Comparison of ENCODE assay signal across 13 mouse cellular contexts in genomic region chr15:86051152-86051551, GRCm38 (mm10). TPM values are rescaled to one million over a fixed set of nuclear protein-coding genes. Genes with fewer than 3 reads are reported as not detected.
DNase-seq lines count a peak whose midpoint lies in the region; ATAC-seq and TF ChIP-seq lines count a peak whose summit lies in the region.
"Had no signal": no experiment of that assay in that cellular context is flagged by ENCODE, and none has a peak within 500 bp of the region (broad histone marks: within the 10 kb centered on the region; RNA-seq: fewer than 3 reads in every experiment).

No protein-coding gene starts in this region.

- 86% methylated on average over 10 of the region's 10 CpGs for WGBS in hindbrain, embryonic 16.5 days

- TF ChIP-seq CTCF in bone marrow macrophage, adult 2 months (IDR thresholded peaks at IDR 0.05; ENCODE audit: low read depth, low read length) = no peak

- H3K4me3 ChIP-seq in bone marrow macrophage, adult 2 months (ENCODE audit: insufficient read depth, low read length) = peak overlapping the region; percentile 27
- no peak overlapping the region for H3K4me3 ChIP-seq in hindbrain, embryonic 16.5 days (ENCODE audit: low read length)

- TF ChIP-seq POLR2A in bone marrow macrophage, adult 2 months (IDR thresholded peaks at IDR 0.05; ENCODE audit: borderline replicate concordance, low read depth, low read length) = no peak

- no peak for DNase-seq in gastrocnemius, postnatal 25 days
- DNase-seq in left cerebral cortex, adult 9 months (ENCODE audit: low spot score in 2 of 2) = no peak
- DNase-seq: adrenal gland, adult 8-10 months; cerebellum, adult 9-10 months; kidney, postnatal 14 days; lung, postnatal 14 days had no signal

- H3K27me3 ChIP-seq in hindbrain, embryonic 16.5 days (replicated peaks; ENCODE audit: control insufficient read depth, insufficient read depth, low read length) = no peaks in the 10 kb centered on the region

- H3K27ac ChIP-seq in bone marrow macrophage, adult 2 months (ENCODE audit: insufficient read depth, low read depth, low read length) = peak overlapping the region; percentile 20; the same call in 1 of the 2 replicates
- H3K27ac ChIP-seq in hindbrain, embryonic 16.5 days (ENCODE audit: low read depth, low read length) = no peak overlapping the region
- H3K27ac ChIP-seq: hindbrain, postnatal 0 days had no signal

- ATAC-seq in CD4-positive, CD25-positive, alpha-beta regulatory T cell, adult 4 months = peak; percentile 52
- ATAC-seq in inflammation-experienced regulatory T-cells, adult 6 months = peak; percentile 57
- ATAC-seq in monocyte, adult 5-6 weeks (replicated peaks; ENCODE audit: insufficient number of reproducible peaks, low FRiP score, low TSS enrichment, poor library complexity, severe bottlenecking) = peak; percentile 70
- no peak for ATAC-seq in hindbrain, embryonic 16.5 days
- ATAC-seq: forebrain, embryonic 16.5 days; hindbrain, postnatal 0 days had no signal

- H3K9me3 ChIP-seq in hindbrain, embryonic 16.5 days (ENCODE audit: control insufficient read depth, low read length) = no peaks in the 10 kb centered on the region

- no peak overlapping the region for H3K9ac ChIP-seq in hindbrain, embryonic 16.5 days (ENCODE audit: low read depth, low read length)

- H3K4me2 ChIP-seq in hindbrain, embryonic 16.5 days (ENCODE audit: low read length) = no peak overlapping the region

- H3K4me1 ChIP-seq in bone marrow macrophage, adult 2 months (ENCODE audit: control insufficient read depth, insufficient read depth, low read length) = peaks cover 5% of the 10 kb centered on the region
- peaks cover 2% of the 10 kb centered on the region; the same call in 1 of the 2 replicates for H3K4me1 ChIP-seq in hindbrain, embryonic 16.5 days (ENCODE audit: control insufficient read depth, insufficient read depth, low read depth, low read length)

- no peaks in the 10 kb centered on the region for H3K36me3 ChIP-seq in hindbrain, embryonic 16.5 days (ENCODE audit: control insufficient read depth, insufficient read depth, low read length)

RNA-seq across cellular contexts. Expression of gene Gramd4, which starts 6.3 kb away (rescaled TPM):
- 10 to 100 TPM; 25.3 to 25.7 TPM for polyA plus RNA-seq in CD4-positive, CD25-positive, alpha-beta regulatory T cell, adult 4 months (2017; shearing (Covaris generic))
- polyA plus RNA-seq in bone marrow macrophage, adult 2 months (2012; ENCODE audit: insufficient read depth, insufficient read length, missing spikeins) = 3.8 and 4.4 TPM in 2 replicates
- 10 to 100 TPM; 13.4 to 26.0 (median 22.9) TPM for polyA plus RNA-seq in inflammation-experienced regulatory T-cells, adult 6 months (2017; shearing (Covaris generic))
- 112 to 191 TPM (median 137 TPM) in 3 replicates for total RNA-seq in monocyte, adult 5-6 weeks (2017)
- total RNA-seq in gastrocnemius, postnatal 25 days (2021) = 1 to 10 TPM; 4.2 to 9.7 TPM
- 18.4 and 30.4 TPM in 2 replicates for polyA plus RNA-seq in hindbrain, embryonic 16.5 days (2015; fragmentation: Nextera tagmentation; extraction: Ambion mirVana)

RNA-seq across cellular contexts. Expression of gene Celsr1, which starts 17.6 kb away (rescaled TPM):
- polyA plus RNA-seq in CD4-positive, CD25-positive, alpha-beta regulatory T cell, adult 4 months (2017; shearing (Covaris generic)) = 1 to 10 TPM; 3.3 to 3.8 TPM
- 0.15 and 0.28 TPM in 2 replicates for polyA plus RNA-seq in bone marrow macrophage, adult 2 months (2012; ENCODE audit: insufficient read depth, insufficient read length, missing spikeins)
- polyA plus RNA-seq in inflammation-experienced regulatory T-cells, adult 6 months (2017; shearing (Covaris generic)) = 1 to 10 TPM; 4.4 to 5.0 (median 4.7) TPM
- 0.11 to 2.1 TPM (median 0.76 TPM) in 3 replicates for total RNA-seq in monocyte, adult 5-6 weeks (2017)
- under 1 TPM; 0.31 to 0.43 TPM for total RNA-seq in gastrocnemius, postnatal 25 days (2021)
- 0.76 and 1.2 TPM in 2 replicates for polyA plus RNA-seq in hindbrain, embryonic 16.5 days (2015; fragmentation: Nextera tagmentation; extraction: Ambion mirVana)
